Mouse (Mus musculus): ENCODE measurements around the gene Prop1. TPM values are rescaled to one million over a fixed set of nuclear protein-coding genes. Genes with fewer than 3 reads are reported as not detected.

The Prop1 gene
- total and polyA plus RNA-seq, 3 experiments: not detected

DNA sequence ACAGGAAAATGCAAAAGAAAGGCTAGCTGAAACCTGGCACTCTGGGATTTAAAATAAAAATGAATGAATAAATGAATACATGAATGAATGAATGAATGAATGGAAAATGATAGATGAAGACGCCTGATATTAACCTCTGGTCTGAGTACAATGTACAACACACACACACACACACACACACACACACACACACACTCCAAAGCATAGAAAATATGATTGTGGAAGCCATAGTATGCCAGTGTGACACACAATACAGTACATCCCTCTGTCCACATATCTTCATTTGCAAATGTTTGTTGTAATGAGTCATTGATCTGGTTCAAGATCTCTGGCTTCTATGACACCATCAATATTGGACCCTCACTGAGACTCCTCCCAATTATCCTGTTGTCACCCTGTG is 21.5 kb downstream of the Prop1 start:
- DNase-seq (ENCODE audit: extremely low read depth): no peak
- Histone ChIP-seq H3K27me3 (replicated peaks) (peaks cover 79% of the 10 kb centered on the region), H3K27ac (ENCODE audit: insufficient read depth, low read depth) (no peak overlapping the region), H3K4me2 (ENCODE audit: insufficient read depth, low read depth, poor library complexity, severe bottlenecking) (no peak overlapping the region), H3K9ac (ENCODE audit: insufficient read depth, low read depth) (no peak overlapping the region), H3K36me3 (replicated peaks in 1 of 2; ENCODE audit: control insufficient read depth in 1 of 2, insufficient read depth in 1 of 2, low read length in 1 of 2) (no peaks in the 10 kb centered on the region), H3K4me1 (ENCODE audit: control insufficient read depth in 1 of 2, insufficient read depth in 2 of 2) (no peaks in the 10 kb centered on the region), H3K9me3 (replicated peaks; ENCODE audit: low read length) (peaks cover 5% of the 10 kb centered on the region), H3K4me3 (replicated peaks in 1 of 3; ENCODE audit: low read depth in 2 of 3, low read length in 2 of 3, poor library complexity in 1 of 3) (no peak overlapping the region), H3K79me2 (replicated peaks; ENCODE audit: control insufficient read depth, extremely low read depth, insufficient read depth, poor library complexity, severe bottlenecking) (no peaks in the 10 kb centered on the region)
- in situ Hi-C loops (cut with MboI; ENCODE audit: low pct_ligation_motif_present, low pct_unique_long_range_greater_than_20kb, low sequenced_read_pairs): loop anchor here (25.0 kb wide), 1 partner anchor 605 kb away; no protein-coding TSS in a partner anchor
- dilution Hi-C loops (cut with MboI; ENCODE audit: extremely low pct_ligation_motif_present, extremely low pct_unique_long_range_greater_than_20kb, low sequenced_read_pairs): no loop called here
- TF ChIP-seq MAZ (IDR thresholded peaks at IDR 0.05; ENCODE audit: low read depth, low read length) (no peak), ZKSCAN1 (IDR thresholded peaks at IDR 0.05; ENCODE audit: borderline replicate concordance, low read depth, low read length) (no peak), SMC3 (IDR thresholded peaks at IDR 0.05; ENCODE audit: low read depth, low read length) (no peak), TBP (conservative IDR thresholded peaks at IDR 0.05; ENCODE audit: low read depth, low read length) (no peak), NELFE (IDR thresholded peaks at IDR 0.05; ENCODE audit: low read depth, low read length) (no peak), EP300 (IDR thresholded peaks at IDR 0.05; ENCODE audit: low read length) (no peak), MEF2A (IDR thresholded peaks at IDR 0.05; ENCODE audit: borderline replicate concordance, low read depth, low read length) (no peak), ELF1 (IDR thresholded peaks at IDR 0.05; ENCODE audit: low read depth, low read length) (no peak), ZMIZ1 (IDR thresholded peaks at IDR 0.05; ENCODE audit: low read depth, low read length) (no peak), SIN3A (IDR thresholded peaks at IDR 0.05; ENCODE audit: low read length) (no peak), ZC3H11A (IDR thresholded peaks at IDR 0.05; ENCODE audit: low read depth, low read length) (no peak), USF1 (IDR thresholded peaks at IDR 0.05; ENCODE audit: low read depth, low read length) (no peak), E2F4 (IDR thresholded peaks at IDR 0.05; ENCODE audit: insufficient replicate concordance, low read depth, low read length) (no peak), USF2 (conservative IDR thresholded peaks at IDR 0.05; ENCODE audit: low read depth, low read length) (no peak), KAT2A (IDR thresholded peaks at IDR 0.05; ENCODE audit: insufficient replicate concordance, low read length) (no peak), JUN (IDR thresholded peaks at IDR 0.05; ENCODE audit: insufficient read depth, low read depth, low read length) (no peak), IRF4 (IDR thresholded peaks at IDR 0.05; ENCODE audit: low read depth, low read length) (no peak)

DNA sequence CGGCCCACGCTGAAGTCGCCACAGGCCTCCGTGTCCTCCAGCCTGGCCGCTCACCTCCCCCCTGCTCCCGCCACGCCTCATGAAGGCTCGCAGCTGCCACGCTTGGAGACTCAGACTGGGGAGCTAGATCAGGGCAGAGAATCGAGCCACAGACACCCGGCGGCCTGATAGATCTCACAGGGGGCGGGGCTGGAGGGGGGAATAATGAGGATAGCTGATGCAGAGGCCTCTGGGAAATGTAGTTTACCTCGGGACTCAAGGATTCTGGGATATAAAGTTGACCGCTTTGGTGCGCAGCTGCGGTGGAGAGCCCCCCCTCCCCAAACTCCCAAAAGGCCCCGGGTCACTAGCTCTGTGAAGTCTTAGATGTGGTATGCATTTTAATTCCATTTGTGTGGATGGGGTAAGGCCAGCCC is 22.1 kb downstream of the Prop1 start, which contains the start of gene Zfp354b:
TSS of gene Zfp354b (minus strand) at position 183 of the 416 bp plus-strand sequence.
- in situ Hi-C loops (cut with MboI; ENCODE audit: low pct_ligation_motif_present, low pct_unique_long_range_greater_than_20kb, low sequenced_read_pairs): loop anchor here (25.0 kb wide), 1 partner anchor 606 kb away; no protein-coding TSS in a partner anchor
- no peak for DNase-seq (ENCODE audit: extremely low read depth)
- TF ChIP-seq RAD21 (IDR thresholded peaks at IDR 0.05; ENCODE audit: low read depth, low read length) (no peak), HCFC1 (IDR thresholded peaks at IDR 0.05; ENCODE audit: low read depth, low read length) (peak; percentile 44), CHD1 (IDR thresholded peaks at IDR 0.05; ENCODE audit: low read depth, low read length) (no peak)
- Histone ChIP-seq H3K36me3 (replicated peaks in 1 of 2; ENCODE audit: control insufficient read depth in 1 of 2, insufficient read depth in 1 of 2, low read length in 1 of 2) (no peaks in the 10 kb centered on the region), H3K27me3 (replicated peaks) (peaks cover 80% of the 10 kb centered on the region), H3K9me3 (replicated peaks; ENCODE audit: low read length) (peaks cover 5% of the 10 kb centered on the region), H3K79me2 (replicated peaks; ENCODE audit: control insufficient read depth, extremely low read depth, insufficient read depth, poor library complexity, severe bottlenecking) (no peaks in the 10 kb centered on the region), H3K4me2 (ENCODE audit: insufficient read depth, low read depth, poor library complexity, severe bottlenecking) (no peak within 1 kb of the TSS), H3K4me1 (ENCODE audit: control insufficient read depth in 1 of 2, insufficient read depth in 2 of 2) (no peaks in the 10 kb centered on the region), H3K9ac (ENCODE audit: insufficient read depth, low read depth) (no peak within 1 kb of the TSS), H3K27ac (ENCODE audit: insufficient read depth, low read depth) (no peak within 1 kb of the TSS), H3K4me3 (replicated peaks in 1 of 3; ENCODE audit: low read depth in 2 of 3, low read length in 2 of 3, poor library complexity in 1 of 3) (no peak within 1 kb of the TSS)
- dilution Hi-C loops (cut with MboI; ENCODE audit: extremely low pct_ligation_motif_present, extremely low pct_unique_long_range_greater_than_20kb, low sequenced_read_pairs): no loop called here

Measured in CH12.LX (cell line).